Mouse (Mus musculus): ENCODE data around the gene Gstm5.
"Not testable (repeated sequence)": the region's sequence is repeated elsewhere in the genome, so short reads cannot be mapped to it uniquely, and the experiment has no call there.

The Gstm5 gene

DNA sequence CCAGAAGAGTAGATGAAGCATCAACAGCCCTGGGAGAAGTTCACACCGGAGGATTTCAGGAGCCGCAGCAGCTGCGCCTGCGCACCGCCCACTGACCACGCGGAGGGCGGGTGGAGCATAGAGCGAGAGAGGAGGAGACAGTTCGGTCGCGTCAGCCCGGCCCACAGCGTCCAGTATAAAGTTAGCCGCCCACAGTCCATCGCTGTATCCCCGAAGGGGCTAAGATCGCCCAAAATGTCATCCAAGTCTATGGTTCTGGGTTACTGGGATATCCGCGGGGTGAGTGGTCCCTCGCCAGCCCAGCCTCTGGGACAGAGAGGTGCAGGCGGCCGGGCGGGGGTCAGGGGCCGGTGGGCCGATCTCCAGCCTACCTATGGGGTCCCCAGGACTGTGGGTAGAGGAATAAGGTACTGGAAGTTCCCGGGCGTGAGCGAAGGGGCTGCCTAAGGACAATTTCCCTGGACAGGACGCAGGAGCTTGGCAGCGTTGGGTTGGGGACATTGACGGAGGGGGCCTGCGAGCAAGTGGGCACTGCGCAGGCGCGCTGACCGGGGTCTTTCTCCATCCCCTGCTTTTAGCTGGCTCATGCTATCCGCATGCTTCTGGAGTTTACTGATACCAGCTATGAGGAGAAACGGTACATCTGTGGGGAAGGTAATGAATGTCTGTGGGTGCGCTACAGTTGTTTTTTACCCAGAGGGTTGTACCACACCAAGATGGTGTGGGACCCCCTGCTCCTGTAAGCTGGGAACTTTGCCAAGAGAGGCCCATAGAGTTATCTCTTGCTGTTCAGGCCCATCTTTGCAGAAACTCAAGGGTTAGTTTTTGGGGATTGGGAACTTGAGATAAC lies at the start of gene Gstm5:
Gene Gstm5, plus strand, starts transcription at position 102 of the 850 bp plus-strand sequence.
- peak in 1 of 2 experiments; percentile 9 for DNase-seq

DNA sequence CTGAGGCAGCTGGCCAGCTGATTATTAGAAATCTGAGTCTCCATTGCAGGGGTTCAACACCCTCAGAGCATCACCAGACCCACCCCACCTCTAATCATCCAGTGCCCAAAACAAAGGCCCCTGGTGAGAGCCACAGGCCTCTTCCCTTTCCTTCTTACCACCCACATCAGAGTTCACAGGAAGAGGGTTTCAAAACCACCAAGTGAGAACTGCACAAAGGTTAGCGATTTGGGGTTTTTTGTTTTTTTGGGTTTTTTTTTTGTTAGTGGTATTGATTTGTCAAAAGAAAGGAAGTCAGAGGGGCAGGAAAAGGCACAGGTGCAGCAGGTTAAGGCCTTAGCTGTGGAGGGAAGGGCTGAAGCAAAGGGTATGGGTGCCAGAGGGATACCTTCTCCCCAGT lies 49.4 kb upstream of the Gstm5 start:
- no peak for DNase-seq

DNA sequence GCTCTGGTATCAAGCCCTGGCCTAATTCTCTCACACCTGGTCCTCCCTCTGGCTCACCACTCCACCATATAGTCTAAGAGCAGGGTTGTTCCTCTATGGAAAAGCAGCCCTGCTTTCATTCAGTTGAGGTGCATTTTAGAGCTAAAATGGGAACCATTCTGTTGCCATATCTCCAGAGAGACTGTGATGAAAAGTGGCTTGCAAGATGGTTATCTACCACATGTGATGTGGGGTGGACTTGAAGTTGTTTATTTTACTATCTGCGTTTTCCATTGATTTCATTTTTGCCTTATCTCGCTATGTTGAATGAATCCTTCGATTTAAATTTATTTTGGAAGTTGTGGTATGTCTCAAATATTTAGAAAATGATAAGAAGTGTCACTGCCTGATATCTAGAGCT lies 48.8 kb upstream of the Gstm5 start:
- DNase-seq, result no peak

DNA sequence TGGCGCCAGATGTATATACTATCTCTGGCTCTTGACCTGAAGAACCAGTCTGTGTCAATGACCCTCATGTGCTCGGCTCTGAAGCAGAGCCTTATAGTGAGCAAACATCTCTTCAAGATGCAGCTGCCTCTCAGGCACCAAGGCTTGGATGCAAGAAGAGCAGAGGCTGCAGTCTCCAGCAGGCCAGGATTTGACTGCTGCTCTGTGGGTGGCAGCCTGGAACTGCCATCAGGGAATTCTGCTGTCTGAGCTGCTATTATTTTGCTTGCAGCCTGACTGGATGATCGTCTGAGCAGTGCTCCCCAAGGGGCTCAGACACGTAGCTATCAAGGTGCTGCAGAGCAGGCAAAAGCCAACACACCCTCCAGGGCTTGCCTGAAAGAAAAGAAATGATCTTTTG lies 47.5 kb upstream of the Gstm5 start:
- DNase-seq, result no peak

DNA sequence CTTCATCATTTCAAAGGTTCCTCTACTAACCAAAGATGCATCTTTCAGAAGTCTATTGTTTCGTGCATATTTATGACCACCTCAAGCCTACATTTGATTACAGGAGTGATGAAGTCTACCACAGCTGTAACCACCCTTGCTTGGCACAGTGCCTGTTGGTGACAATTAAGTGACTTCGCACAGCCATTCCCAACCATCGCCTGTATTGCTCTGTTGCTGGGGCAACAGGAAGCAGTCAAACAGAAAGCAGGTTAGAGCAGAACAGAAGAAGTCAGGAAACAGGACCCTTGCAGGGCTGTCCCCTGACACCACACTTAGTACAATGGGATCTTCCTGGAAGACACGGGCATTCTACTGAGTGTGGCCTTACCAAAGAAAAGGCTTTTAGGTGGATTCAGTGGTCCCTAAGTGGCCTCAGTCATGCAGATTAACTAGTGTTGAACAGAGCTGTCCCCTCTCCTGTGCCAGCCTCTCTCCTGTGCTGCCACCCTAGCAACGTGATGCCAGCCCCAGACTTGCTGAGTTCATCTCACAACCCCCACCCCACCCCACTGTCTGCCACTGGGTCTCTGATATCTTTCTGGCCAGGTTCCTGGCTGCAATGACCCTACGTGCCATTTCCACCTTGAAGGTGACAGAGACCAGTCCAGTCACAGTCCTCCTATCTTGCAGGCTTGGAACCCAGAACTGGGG lies 46.5 kb upstream of the Gstm5 start:
- no peak for DNase-seq

DNA sequence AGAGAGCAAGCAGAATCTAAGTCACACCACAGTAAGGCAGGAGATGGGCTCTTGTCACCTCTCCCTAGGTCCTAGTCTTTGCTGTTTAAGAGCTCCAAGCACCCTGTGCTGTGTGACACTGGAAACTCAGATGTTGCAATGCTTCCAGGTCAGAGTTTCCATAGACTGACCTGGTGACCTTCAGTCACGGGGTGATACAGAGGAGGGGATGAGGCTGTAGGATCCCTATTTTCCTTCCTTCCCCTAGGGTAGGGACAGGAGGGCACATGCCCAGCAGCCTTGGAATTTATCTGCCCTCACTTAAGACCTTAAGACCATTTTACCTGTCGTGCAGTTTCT lies 46.0 kb upstream of the Gstm5 start:
- DNase-seq, result no peak

DNA sequence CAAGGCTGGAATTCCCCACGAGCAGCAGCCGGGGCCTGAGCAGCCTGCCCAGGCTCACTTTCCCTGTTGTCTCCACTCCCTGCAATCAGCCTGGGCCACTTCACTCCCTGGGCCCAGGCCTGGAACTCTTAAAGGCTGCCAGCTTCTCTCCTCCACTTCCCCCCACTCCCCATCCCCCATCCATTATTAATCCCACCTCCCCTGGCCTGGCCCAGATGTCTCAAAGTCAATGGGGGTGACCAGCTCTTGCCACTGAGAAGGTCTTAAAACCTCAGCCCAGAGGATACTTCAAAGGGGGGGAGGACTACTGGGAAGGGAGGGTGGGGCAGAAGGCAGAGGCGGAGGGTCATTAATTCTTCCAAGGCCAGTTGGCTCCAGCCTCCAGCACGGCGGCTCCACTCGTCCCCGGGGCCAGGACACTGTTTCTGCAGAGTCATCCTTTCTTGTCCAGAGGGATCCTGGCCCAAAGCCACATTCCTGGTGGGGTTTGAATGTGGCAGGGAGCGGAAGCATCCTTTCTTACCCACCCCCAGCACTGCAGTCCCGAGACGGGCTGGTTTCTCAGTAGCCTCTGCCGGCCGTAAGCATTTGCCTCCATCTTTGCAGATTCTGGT lies 45.1 kb upstream of the Gstm5 start:
- DNase-seq, result no peak

DNA sequence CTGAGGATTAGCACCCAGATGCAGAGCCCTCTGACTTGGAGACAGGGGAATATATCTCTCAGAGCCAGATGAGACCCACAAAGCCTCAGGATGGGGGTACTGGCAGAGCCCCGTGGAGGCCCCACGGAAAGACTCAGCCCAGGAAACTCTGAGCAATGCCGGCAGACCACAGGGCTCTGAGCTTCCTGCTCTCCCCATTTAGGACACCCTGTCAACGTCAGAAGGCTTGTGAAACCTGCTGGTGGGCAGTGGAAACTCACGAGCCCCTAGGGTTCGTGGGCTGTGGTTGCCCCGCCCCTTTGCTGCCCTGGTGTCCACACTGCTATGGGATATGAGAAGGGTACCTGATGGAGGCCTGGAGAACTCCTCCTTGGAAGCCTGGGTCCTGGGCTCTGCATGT lies 42.8 kb upstream of the Gstm5 start:
- no peak for DNase-seq

DNA sequence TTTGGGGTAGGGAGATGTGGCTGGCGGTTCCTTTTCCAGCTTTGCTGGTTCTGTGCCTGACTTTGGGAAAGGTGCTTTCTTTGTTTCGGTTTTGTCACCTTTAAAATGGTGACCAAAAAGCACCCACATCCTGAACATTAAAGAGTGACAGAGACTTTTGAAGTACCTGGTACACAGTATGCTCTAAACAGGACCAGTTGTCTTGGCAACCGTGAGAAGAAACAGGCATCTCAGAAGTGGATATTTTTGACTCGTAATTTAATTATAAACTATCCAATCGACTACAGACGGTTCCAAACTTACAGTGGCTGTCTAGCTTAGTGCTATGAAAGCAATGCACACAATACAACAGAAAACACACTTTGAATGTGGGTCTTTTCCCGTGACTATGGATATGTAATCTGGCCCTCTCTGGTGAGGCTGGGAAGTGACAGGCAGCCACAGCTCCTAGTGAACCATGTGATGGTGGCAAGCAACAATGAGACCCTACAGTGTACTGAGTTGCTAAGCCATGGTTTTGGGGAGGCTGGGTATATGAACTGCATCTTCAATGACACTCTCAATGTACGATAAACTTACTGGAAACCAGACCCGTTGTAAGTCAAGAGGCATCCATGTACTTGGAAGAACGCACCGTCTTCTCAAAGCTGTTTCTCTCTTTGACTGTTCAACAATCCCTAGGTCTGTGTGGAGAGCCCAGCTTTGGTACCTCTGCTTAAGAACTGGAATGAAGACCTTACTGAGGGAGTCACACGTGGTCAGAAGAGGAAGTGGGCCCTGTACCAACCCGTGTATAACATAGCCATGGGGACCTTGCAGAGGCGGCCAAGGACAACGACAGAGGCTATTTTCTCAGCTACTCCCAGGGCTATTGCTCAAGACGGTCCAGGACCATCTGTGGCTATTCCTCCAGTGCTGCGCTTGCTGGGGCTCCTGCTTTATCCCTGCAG lies 42.1 kb upstream of the Gstm5 start:
- no peak for DNase-seq

DNA sequence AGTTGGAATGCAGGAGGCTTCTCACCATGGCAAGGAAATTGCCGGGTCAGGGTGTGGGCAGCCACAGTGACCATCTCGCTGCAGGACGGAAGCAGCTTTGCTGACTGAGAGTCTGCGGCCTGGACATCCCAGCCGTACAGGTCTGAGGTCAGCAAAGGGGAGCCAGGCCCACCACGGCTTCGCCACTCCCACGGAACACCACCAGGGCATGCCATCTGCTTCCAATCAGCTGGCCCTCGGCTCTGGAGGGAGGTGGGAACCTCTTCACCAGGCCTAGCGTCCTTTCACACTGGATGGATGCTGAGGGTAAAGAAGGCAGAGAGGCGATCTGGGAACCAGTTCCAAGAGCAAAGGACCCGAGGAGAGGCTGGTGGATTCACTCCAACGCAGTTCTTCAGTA lies 40.3 kb upstream of the Gstm5 start:
- no peak for DNase-seq

DNA sequence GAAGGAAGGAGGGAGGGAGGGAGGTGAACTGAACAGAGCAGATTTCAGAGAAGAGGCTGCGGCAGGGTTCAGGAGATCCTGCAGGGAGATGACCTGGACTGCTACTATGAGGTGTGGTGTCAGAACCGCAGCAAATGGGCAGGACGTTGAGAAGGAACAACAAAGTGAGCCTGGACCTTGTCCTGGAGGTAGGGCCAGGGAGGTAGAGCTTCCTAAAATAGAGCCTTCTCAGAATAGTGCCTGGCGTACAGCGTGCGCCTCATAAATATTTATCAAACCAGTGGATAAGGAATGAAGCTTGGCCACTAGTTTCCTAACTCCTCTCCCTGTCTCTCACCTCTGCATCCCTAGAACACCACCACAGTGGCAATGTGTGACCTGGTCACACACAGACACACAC lies 38.0 kb upstream of the Gstm5 start:
- no peak for DNase-seq

DNA sequence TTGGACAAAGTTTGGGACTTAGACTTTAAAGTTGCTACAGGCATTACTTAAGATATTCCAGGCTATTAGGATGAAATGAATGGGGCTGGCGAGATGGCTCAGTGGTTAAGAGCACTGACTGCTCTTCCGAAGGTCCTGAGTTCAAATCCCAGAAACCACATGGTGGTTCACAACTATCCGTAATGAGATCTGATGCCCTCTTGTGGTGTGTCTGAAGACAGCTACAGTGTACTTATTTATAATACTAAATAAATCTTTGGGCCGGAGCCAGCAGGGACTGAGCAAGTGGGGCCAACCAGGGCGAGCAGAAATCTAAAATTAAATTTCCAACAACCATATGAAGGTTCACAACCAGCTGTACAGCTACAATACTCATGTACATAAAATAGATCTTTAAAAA lies 34.1 kb upstream of the Gstm5 start:
- DNase-seq, result not testable (repeated sequence)

DNA sequence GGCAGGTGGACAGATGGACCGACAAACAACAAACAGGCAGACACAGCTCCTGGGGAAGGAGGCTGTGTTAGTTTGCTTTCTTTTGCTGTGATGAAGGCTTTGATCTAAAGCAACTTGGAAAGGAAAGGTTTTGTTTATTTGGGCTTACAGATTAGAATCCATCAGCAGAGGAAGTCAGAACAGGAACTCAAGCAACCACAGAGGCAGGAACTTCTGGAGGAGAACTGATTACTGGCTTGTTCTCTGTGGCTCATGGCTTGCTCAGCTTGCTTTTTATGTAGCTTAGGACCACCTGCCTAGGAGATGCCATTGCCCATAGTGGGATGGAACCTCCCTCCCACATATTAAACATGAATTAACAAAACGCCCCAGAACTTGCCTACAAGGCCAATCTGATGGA lies 33.1 kb upstream of the Gstm5 start:
- DNase-seq, result no peak

DNA sequence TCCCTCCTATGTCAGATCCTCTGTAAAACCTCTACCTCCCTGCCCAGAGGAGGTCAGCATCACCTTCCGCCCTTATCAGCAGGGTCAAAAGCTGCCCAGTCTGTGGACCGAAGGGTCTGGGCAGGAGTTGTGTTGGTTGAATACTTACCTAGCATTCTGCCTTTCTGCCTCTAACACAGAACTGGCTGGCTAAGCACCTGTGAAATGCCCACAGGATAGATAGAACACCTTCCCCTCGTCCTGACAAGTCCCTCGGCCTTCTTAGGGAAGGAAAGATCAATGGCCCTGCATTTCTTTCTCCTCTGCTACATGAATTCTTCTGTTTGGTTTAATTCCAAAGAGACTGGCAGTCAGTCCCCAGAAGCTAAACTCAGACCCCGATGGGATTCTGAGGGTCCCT lies 32.1 kb upstream of the Gstm5 start:
- no peak for DNase-seq

DNA sequence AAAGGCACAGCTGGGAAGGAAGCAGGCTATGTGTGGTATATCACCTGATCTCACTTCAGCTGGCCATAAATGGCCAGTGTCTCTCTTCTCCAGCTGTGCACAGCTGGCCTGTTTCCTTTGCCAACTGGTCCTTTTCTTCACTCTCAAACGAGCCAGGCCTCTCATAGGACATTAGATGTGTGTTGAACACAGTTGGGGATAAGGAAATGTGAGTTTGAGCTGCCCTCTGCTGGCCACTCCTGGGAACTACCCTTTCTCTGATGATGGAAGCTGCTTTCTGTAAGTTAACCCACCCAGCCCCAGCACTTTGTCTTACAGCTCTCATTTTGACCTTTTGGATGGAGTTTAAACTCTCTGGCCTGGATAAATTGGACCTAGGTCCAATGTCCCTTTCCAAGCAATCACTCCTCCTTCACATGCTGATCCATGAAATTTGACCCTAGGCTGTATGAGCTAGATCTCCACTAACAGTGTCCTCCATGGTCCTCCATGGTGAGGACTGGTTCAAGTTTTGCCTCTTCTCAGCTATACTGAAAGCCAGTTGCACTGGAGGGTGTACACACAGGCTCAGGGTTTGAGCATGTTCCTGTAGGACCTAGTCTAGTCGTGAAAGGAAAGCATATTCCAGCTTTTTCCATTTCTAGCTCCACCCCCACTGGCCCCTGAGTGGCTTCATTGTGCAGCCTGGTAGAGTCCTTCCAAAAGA lies 31.6 kb upstream of the Gstm5 start:
- DNase-seq, result peak; percentile 84 to 88

DNA sequence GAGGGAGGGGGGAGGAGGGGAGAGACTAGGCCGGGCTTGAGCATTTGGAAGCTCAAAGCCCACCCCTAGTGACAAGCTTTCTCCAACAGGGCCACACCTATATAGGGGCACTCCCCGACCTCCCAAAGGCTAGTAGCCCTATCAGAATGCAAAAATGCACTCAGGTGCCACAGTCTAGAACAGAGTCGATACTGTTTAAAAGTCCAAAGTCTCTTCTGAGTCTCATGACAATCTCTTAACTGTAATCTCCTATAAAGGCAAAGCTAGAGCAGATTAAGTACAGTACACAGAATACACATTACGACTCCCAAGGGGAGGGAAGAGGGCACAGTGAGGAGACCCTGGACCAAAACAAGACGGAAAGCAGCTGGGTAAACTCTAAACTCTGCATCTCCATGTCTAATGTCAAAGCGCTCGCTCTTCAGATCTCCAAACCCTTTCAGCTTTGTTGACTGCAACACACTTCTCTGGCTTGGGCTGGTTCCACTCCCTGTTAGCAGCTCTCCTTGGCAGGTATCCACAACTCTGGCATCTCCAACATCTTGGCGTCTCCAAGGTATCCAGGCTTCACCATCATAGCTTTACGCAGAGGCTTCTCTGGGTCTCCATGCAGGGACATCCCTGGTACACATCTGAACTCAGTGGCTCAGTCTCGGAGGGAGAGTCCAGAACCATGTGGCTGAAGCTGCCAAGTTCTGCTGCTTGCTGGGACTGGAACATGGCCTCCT lies 30.1 kb upstream of the Gstm5 start:
- no peak for DNase-seq

DNA sequence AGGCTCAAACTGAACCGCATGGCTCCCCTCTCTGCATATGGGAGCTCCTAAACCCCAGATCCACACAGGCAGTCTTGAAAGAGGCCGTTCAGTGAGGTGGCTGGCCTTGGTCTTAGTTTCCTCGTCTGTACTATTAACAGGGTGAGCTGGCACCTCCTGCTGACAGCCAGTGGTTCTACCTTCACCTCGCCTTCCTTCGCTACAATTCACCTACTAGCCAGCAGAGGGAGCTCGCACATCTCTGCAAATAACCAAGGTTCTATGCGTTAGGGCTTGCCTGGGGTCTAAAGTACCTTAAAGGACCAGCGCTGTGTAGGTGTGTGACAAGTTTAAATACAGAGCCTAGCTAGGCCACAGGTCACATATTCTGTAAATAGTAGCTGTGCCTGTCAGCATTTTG lies 28.5 kb upstream of the Gstm5 start:
- DNase-seq, result peak; percentile 85

DNA sequence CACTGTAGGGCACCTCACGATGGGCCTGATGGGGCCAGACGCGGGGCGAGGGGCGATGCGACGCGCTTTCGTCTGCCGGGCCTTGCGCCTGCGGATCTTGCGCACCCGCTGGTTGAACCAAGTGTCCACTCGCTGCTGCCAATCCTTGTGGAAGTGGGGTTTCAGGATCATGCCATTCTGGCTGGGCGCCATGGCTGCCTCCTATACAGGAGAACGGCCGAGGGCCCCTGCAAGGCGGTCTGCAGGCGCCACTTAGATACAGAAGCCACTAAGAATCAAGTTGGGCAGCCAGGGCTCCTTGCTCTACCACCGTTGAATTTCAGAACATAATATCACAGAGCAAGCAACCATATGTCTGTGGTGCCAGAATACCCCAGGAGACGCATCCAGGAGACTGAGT lies 27.2 kb upstream of the Gstm5 start:
- DNase-seq, result no peak

DNA sequence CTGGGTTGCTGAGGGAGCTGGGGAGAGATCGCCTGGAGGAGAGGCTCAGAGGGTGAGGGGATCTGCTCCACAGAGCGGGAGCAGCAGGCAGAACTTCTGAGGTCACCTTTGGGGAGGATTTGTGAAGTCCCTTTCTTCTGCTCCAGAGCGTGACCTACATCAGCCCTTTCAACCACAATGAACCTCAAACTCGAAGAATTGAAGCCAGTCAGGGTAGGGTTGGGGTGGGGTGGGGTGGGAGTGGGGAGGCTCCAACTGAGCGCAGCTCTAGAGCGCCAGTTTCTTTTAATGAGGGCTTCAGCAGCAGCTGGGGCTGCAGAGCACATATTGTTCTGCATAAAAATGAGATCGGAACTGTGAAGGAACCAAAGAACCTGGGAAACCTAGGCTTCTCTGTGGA lies 26.5 kb upstream of the Gstm5 start:
- no peak for DNase-seq

DNA sequence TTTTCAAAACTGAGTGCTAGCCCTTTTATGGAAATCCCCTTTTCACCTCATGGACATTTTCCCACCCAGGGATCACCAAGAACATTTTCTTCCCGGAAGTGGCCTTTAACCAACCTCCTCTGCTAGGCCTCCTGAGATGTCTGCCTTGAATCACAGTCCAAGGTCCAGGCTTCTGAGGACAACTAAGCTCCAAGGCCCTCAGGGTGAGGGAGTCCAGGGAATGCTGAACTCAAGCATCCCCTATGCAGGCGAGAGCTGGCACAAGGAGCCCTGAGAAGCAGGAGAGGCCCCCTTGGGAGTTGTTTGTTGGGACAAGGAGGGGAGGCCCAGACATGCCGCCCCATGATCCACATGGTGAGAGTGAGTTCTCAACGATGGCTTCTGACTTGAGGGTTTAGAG lies 25.7 kb upstream of the Gstm5 start:
- no peak for DNase-seq
